Mouse (Mus musculus) liver, embryonic 14.5 days (tissue): ENCODE results near the gene Kcnk5. TPM values are rescaled to one million over a fixed set of nuclear protein-coding genes. Genes with fewer than 3 reads are reported as not detected.

Experiments
- ATAC-seq: fragments of 200-750 bp; cut with Nextera tagmentation; 2 replicates; pipeline ENCODE4 v1.8.0; 2017; ENCODE audit warnings: moderate number of reproducible peaks, mild to moderate bottlenecking, moderate library complexity; ENCODE audit not compliant: insufficient read depth
- DNase-seq, 3 experiments: peaks; one replicate each; pipeline ENCODE4 v3.0.0-alpha.2; 2012 to 2013; ENCODE audit warnings: low read depth in 3 of 3, low spot score in 3 of 3
- H3K27ac ChIP-seq: fragments of 300-500 bp; sonication (generic); 2 replicates; pipeline ENCODE4 v1.5.1; 2014; ENCODE audit warnings: moderate library complexity, mild to moderate bottlenecking, control low read depth, inconsistent platforms
- H3K27me3 ChIP-seq: fragments of 300-500 bp; sonication (generic); 2 replicates; pipeline ENCODE4 v1.6.1; 2014; ENCODE audit warnings: mild to moderate bottlenecking, low read length, moderate library complexity; ENCODE audit not compliant: control insufficient read depth, insufficient read depth
- H3K36me3 ChIP-seq: fragments of 300-500 bp; sonication (generic); replicated peaks from 2 replicates; pipeline ENCODE4 v1.6.1; 2014; ENCODE audit warnings: low read depth; ENCODE audit not compliant: control insufficient read depth, insufficient read depth
- H3K4me1 ChIP-seq, 2 experiments: fragments of 200-500 bp in 1 of 2; fragments of 300-500 bp in 1 of 2; sonication (generic) in 1 of 2; replicated peaks; 2 replicates each; pipeline ENCODE4 v1.6.1; 2012 to 2014; ENCODE audit warnings: antibody characterized with exemption in 1 of 2, inconsistent platforms in 1 of 2, low read length in 1 of 2; ENCODE audit not compliant: control insufficient read depth in 2 of 2, insufficient read depth in 2 of 2
- H3K4me2 ChIP-seq: fragments of 300-500 bp; sonication (generic); 2 replicates; pipeline ENCODE4 v1.6.1; 2014; ENCODE audit warnings: low read depth, mild to moderate bottlenecking, control low read depth, moderate library complexity
- H3K4me3 ChIP-seq, 2 experiments: fragments of 200-500 bp in 1 of 2; fragments of 300-500 bp in 1 of 2; sonication (generic) in 1 of 2; 2 replicates each; pipeline ENCODE4 v1.5.1; 2012 to 2014; ENCODE audit warnings: low read depth in 2 of 2, low read length in 2 of 2, mild to moderate bottlenecking in 2 of 2, control low read depth in 1 of 2, inconsistent platforms in 1 of 2, moderate library complexity in 1 of 2; ENCODE audit not compliant: insufficient read depth in 1 of 2
- H3K9ac ChIP-seq: fragments of 300-500 bp; sonication (generic); replicated peaks from 2 replicates; pipeline ENCODE4 v1.6.1; 2014; ENCODE audit warnings: mild to moderate bottlenecking, control low read depth, moderate library complexity
- H3K9me3 ChIP-seq: fragments of 300-500 bp; sonication (generic); 2 replicates; pipeline ENCODE4 v1.6.1; 2016; ENCODE audit warnings: low read length, mixed read lengths; ENCODE audit not compliant: control insufficient read depth
- CTCF ChIP-seq: IDR thresholded peaks from 2 replicates; pipeline ENCODE4 v1.5.1; 2016; ENCODE audit warnings: antibody characterized with exemption, low read depth, control low read depth
- EP300 ChIP-seq: IDR thresholded peaks from 2 replicates; pipeline ENCODE4 v1.6.1; 2016; ENCODE audit warnings: antibody characterized with exemption, low read depth
- WGBS: fragments of 180-500 bp; shearing (Covaris S2); extraction: QIAGEN DNeasy Blood & Tissue Kit; methylation state at CpG from one replicate; pipeline ENCODE4 v1.1.7; 2014; ENCODE audit not compliant: insufficient replicate concordance; 5-methylcytosine and 5-hydroxymethylcytosine counted together
- polyA plus RNA-seq, 2 experiments: library from polyadenylated mRNA; depleted of rRNA in 1 of 2; stranded (reverse) in 1 of 2; unstranded in 1 of 2; fragments of >200 nt; fragmentation: Nextera tagmentation in 1 of 2; extraction: Ambion mirVana in 1 of 2; gene quantifications; 2 replicates each; pipeline versions ENCODE4 v1.2.1 to v1.2.3; 2012 to 2014

Kcnk5 gene
- polyA plus RNA-seq, 2 experiments: 3.1 to 3.6 TPM

- Histone ChIP-seq H3K27me3 (no peaks in the 10 kb centered on the region), H3K4me2 (no peak overlapping the region), H3K36me3 (no peaks in the 10 kb centered on the region), H3K9me3 (no peaks in the 10 kb centered on the region), H3K4me1 (no peaks in the 10 kb centered on the region), H3K9ac (no peak overlapping the region), H3K27ac (no peak overlapping the region), H3K4me3 (no peak overlapping the region)
- 41% methylated on average over 4 of the region's 4 CpGs for WGBS
- ATAC-seq (no peak), DNase-seq (no peak)
- TF ChIP-seq CTCF (no peak), EP300 (no peak)
These were observed 78.4 kb downstream of the Kcnk5 start for GRCm38 (mm10) chr14:20103207-20103606.

DNA sequence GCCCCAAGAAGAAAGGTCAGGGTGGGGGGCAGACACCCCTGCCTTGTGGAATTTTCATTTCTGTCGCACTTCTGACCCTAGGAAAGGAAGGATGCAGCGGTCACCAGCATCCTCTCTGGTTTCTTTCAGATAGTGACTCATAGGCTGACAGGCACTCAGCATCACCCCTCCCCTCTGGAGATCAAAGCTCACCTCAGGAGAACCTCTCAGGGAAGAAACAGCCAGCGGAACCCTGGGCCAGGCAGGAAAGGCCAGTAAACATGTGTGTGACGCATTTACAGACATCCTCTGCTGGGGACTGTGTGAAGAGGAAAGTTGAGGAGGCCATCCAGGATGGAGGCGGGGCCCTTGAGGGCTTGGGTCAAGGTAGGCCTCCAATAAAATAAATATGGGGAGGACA is 83.5 kb downstream of the Kcnk5 start:
- no peaks in the 10 kb centered on the region for H3K36me3 ChIP-seq
- no peaks in the 10 kb centered on the region for H3K9me3 ChIP-seq
- no peaks in the 10 kb centered on the region for H3K27me3 ChIP-seq
- 25% methylated on average over 5 of the region's 5 CpGs for WGBS
- H3K27ac ChIP-seq: no peak overlapping the region
- H3K4me2 ChIP-seq: no peak overlapping the region
- no peak overlapping the region for H3K4me3 ChIP-seq
- H3K9ac ChIP-seq: no peak overlapping the region
- ATAC-seq (no peak), DNase-seq (no peak)
- no peaks in the 10 kb centered on the region for H3K4me1 ChIP-seq
- TF ChIP-seq CTCF (no peak), EP300 (no peak)

DNA sequence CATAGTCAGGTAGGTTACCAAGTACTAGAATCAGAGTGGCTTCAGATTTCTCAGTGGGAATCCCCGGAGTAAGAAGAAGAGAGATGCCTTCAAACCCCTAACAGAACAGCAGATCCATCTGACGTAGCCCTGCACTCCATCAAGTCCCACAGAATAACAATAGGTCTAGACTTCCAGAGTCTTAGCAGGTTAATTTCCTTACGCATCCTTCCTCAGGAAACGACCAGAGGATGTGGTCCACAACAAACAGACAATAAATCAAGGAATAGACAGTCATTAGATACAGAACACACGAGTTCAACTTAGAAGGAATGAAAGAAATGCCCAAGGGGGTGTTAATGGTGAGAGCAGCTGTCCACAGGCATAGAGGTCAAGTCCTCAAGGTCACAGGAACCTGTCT is 86.7 kb downstream of the Kcnk5 start:
- Histone ChIP-seq H3K4me3 (no peak overlapping the region), H3K4me1 (no peaks in the 10 kb centered on the region), H3K9me3 (no peaks in the 10 kb centered on the region), H3K27ac (no peak overlapping the region), H3K27me3 (no peaks in the 10 kb centered on the region), H3K4me2 (no peak overlapping the region), H3K9ac (no peak overlapping the region), H3K36me3 (no peaks in the 10 kb centered on the region)
- TF ChIP-seq CTCF (no peak), EP300 (no peak)
- ATAC-seq (no peak), DNase-seq (no peak)
- WGBS: 16% methylated on average over 5 of the region's 5 CpGs

DNA sequence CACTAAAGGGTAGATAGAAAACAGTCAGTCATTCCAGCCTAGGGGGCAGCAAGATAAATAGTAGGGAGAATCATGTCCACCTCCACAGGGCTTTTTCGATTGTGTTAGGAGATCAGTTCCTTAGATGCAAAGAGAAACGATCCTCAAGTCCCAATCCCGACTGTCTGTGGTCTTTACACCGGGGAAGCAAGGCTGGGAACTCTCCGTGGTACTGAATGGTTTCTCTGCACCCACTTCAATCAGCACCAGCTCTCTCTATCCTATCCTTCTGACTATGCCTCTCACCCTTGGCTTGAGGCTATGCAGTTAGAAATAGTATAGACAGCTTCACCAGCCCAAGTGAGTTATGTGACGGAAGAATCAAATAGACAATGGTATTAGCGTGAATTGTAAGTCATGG is 88.1 kb downstream of the Kcnk5 start:
- Histone ChIP-seq H3K27me3 (no peaks in the 10 kb centered on the region), H3K4me1 (no peaks in the 10 kb centered on the region), H3K27ac (no peak overlapping the region), H3K36me3 (no peaks in the 10 kb centered on the region), H3K4me3 (no peak overlapping the region), H3K4me2 (no peak overlapping the region), H3K9ac (no peak overlapping the region), H3K9me3 (no peaks in the 10 kb centered on the region)
- WGBS: 15% methylated on average over 7 of the region's 7 CpGs
- DNase-seq: no peak
- ATAC-seq: no peak
- TF ChIP-seq EP300 (no peak), CTCF (no peak)

Other genes with a start within 250 kb of the Kcnk5 start
- 2.7 and 5.2 TPM in 2 replicates for gene Gng2, start 204.2 kb downstream of the Kcnk5 start, polyA plus RNA-seq (2012; rRNA removed)
- gene Gng2, start 204.2 kb downstream of the Kcnk5 start, polyA plus RNA-seq (2014; fragmentation: Nextera tagmentation; extraction: Ambion mirVana): 6.7 and 8.7 TPM in 2 replicates
- gene Saysd1, start 43.3 kb downstream of the Kcnk5 start, polyA plus RNA-seq (2012; rRNA removed): 1.5 and 1.9 TPM in 2 replicates
- 3.8 and 4.1 TPM in 2 replicates for gene Saysd1, start 43.3 kb downstream of the Kcnk5 start, polyA plus RNA-seq (2014; fragmentation: Nextera tagmentation; extraction: Ambion mirVana)
- gene Kcnk16, start 87.4 kb upstream of the Kcnk5 start, polyA plus RNA-seq (2012; rRNA removed): 5.4 and 8.5 TPM in 2 replicates
- gene Kcnk16, start 87.4 kb upstream of the Kcnk5 start, polyA plus RNA-seq (2014; fragmentation: Nextera tagmentation; extraction: Ambion mirVana): 8.8 and 10.5 TPM in 2 replicates
- 5.1 and 6.1 TPM in 2 replicates for gene Nudt13, start 112.9 kb upstream of the Kcnk5 start, polyA plus RNA-seq (2012; rRNA removed)
- 2.6 and 4.8 TPM in 2 replicates for gene Nudt13, start 112.9 kb upstream of the Kcnk5 start, polyA plus RNA-seq (2014; fragmentation: Nextera tagmentation; extraction: Ambion mirVana)
- 12.4 and 15.6 TPM in 2 replicates for gene Ecd, start 166.3 kb upstream of the Kcnk5 start, polyA plus RNA-seq (2012; rRNA removed)
- 25.8 and 28.9 TPM in 2 replicates for gene Ecd, start 166.3 kb upstream of the Kcnk5 start, polyA plus RNA-seq (2014; fragmentation: Nextera tagmentation; extraction: Ambion mirVana)
- gene Fam149b, start 166.4 kb upstream of the Kcnk5 start, polyA plus RNA-seq (2012; rRNA removed): 6.6 and 7.4 TPM in 2 replicates
- 6.8 and 8.2 TPM in 2 replicates for gene Fam149b, start 166.4 kb upstream of the Kcnk5 start, polyA plus RNA-seq (2014; fragmentation: Nextera tagmentation; extraction: Ambion mirVana)
- 30.0 and 76.3 TPM in 2 replicates for gene Dnajc9, start 207.1 kb upstream of the Kcnk5 start, polyA plus RNA-seq (2012; rRNA removed)
- gene Dnajc9, start 207.1 kb upstream of the Kcnk5 start, polyA plus RNA-seq (2014; fragmentation: Nextera tagmentation; extraction: Ambion mirVana): 94.5 and 103 TPM in 2 replicates
- 19.0 and 22.9 TPM in 2 replicates for gene Mrps16, start 211.8 kb upstream of the Kcnk5 start, polyA plus RNA-seq (2012; rRNA removed)
- gene Mrps16, start 211.8 kb upstream of the Kcnk5 start, polyA plus RNA-seq (2014; fragmentation: Nextera tagmentation; extraction: Ambion mirVana): 58.1 and 61.0 TPM in 2 replicates